Mouse (Mus musculus) leukemia stem cell, adult 10-12 weeks (primary cell): ENCODE results near the gene Azi2. TPM values are rescaled to one million over a fixed set of nuclear protein-coding genes. Genes with fewer than 3 reads are reported as not detected.

Experiments
- polyA plus RNA-seq: library from polyadenylated mRNA; stranded (reverse); fragments of >175 nt; gene quantifications from 2 replicates; pipeline ENCODE4 v1.2.3, GENCODE M21; 2012; ENCODE audit warnings: low replicate concordance

Gene Azi2
- 31.5 and 37.7 TPM in 2 replicates for polyA plus RNA-seq

GRCm38 (mm10) chr9:118040218-118041021 is at the start of gene Azi2:
TSS of gene Azi2 (plus strand) at chr9:118040499.

Other genes with a start within 250 kb of the Azi2 start
- gene Cmc1, start 109.7 kb downstream of the Azi2 start, polyA plus RNA-seq = 2.5 and 3.9 TPM in 2 replicates